Mouse (Mus musculus) urinary bladder, adult 18-20 months (tissue): ENCODE results near the gene Fyb2.

ENCODE experiments used
- DNase-seq, 2 experiments: peaks; one replicate each; pipeline ENCODE4 v3.0.0; 2022; ENCODE audit warnings: low spot score in 2 of 2, mixed read lengths in 2 of 2

Gene Fyb2

DNA sequence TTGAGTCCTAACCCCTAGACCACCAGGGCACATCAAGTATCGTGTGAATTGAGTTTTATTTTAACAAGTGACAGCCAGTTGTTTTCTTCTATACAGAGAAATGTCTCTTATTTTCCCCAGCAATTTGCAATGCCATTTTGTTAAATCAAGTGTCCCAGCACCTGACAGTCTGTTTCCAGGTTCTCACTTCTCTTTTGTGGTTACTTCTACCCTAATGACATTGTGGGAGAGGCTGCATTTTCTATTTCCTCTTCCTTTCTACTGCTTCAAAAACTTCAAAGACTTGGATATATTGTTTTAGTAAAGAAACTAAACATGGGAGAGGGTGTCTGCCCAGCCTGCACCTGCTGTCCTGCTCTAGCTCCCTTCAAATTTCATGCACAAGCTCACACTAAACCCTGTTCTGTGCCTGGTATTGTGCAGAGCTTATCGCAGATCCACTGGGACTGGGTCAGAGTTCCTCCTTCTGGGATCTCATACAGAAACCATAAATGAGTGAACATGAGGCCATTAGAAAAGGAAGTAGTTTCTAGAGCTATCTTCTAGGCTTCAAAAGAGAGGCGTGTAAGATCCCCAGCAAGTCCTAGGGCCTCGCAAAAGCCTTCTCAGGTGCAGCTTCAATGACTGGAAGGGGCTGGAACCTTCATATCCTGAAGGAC lies 94.2 kb downstream of the Fyb2 start:
- no peak for DNase-seq

- no peak for DNase-seq
Observed at GRCm38 (mm10) chr4:105013718-105014117, 100.5 kb downstream of the Fyb2 start.

- no peak for DNase-seq
Observed at GRCm38 (mm10) chr4:105015496-105015895, 102.2 kb downstream of the Fyb2 start.

- no peak for DNase-seq
Observed at GRCm38 (mm10) chr4:105016006-105016613, 102.9 kb downstream of the Fyb2 start.

DNA sequence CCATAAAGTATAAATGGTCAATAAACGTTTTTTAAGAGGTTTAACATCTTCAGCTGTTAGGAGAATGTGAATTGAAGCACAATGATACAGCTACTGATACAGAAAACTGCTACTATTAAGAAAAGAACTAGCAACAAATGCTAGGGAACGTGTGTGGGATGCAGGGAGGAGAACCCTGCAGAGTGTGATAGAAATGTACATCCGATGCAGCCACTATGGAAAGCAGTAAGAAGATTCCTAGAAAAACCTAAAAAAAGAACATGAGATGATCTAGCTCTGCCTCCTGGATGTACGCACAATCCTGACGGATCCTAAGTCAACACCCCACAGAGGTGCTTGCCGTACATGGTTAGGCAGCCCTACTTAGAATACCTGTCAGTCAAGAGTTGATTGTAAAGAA lies 114.0 kb downstream of the Fyb2 start:
- DNase-seq, result no peak

- no peak for DNase-seq
Observed at GRCm38 (mm10) chr4:105031104-105031503, 117.8 kb downstream of the Fyb2 start.

DNA sequence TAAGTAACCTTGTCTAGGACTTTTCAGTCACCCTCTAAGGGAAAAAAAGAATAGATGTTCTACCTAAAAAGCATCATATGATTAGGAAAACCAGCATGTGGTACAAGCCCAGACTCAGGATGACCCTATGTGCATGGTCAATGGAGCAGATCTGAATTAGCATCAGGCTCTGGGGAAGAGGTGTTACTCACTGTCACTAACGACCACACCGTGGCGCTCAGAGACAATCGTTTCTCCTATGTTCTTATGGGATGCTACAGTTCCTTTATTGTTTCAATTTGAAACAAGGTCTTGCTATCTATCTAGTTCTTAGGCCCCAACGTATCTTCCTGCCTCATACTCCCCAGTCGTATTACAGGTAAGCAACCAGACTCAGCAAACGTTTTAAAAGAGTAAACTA lies 119.9 kb downstream of the Fyb2 start:
- no peak for DNase-seq

- DNase-seq, result no peak
Observed at GRCm38 (mm10) chr4:105034259-105034658, 121.0 kb downstream of the Fyb2 start.

DNA sequence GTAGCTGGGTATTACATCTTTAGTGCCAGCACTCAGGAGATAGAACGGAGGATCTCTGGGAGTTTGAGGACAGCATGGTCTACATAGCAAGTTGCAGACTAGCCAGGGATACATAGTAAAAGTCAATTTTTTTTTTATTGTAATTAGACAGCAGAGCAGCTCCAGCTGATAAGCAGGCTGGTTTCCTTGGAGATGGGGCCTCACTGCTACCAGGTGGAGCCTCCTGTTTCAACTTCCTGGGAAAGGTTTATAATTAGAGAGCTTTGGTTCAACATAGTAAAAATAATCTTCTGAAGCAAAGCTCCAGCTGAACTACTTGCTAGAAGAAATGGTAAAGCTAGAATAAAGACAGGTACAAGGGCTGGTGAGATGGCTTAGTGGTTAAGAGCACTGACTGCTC lies 136.8 kb downstream of the Fyb2 start:
- no peak for DNase-seq

GRCm38 (mm10) chr4:105051291-105051690 lies 138.0 kb downstream of the Fyb2 start:
- no peak for DNase-seq
